Mouse (Mus musculus): Measurements from ENCODE around the gene Zfp763. TPM values are rescaled to one million over a fixed set of nuclear protein-coding genes. Genes with fewer than 3 reads are reported as not detected.
"Not testable (repeated sequence)": the region's sequence is repeated elsewhere in the genome, so short reads cannot be mapped to it uniquely, and the experiment has no call there.

Gene Zfp763
- total RNA-seq (2021): 1 to 10 TPM; 4.1 to 5.3 TPM

GRCm38 (mm10) chr17:33032900-33033891 is at the start of gene Zfp763:
TSS of gene Zfp763 (minus strand) at chr17:33033402.
- intact Hi-C loops (cut with DNase I): no loop called here

DNA sequence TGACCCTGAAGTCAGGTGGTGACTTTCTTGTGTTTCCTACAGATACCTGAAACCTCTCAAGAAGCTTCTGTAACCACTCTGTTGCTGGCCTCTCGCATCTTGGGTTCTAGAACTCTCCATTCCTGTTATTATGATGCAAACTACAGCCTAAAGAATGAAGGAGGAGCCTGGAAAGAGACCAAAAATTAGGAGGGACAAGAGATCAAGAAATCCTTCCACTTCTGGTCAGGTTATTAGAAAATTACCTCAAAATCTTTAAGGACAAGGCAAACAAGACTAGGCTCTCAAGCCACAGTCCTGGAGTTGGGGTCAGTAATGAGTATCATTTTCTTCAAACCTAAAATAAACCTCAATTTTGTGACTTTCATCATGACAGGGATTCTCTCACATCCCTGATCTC is 34.8 kb upstream of the Zfp763 start, which contains the start of gene 4921501E09Rik:
Gene 4921501E09Rik (minus strand): TSS at position 101 of the 400 bp plus-strand sequence.
- intact Hi-C loops (cut with DNase I): no loop called here
- no peak for DNase-seq

More at GRCm38 (mm10) chr17:33032900-33033891, at the start of gene Zfp763:
- peak; percentile 68 to 77 for DNase-seq

- DNase-seq: no peak
- intact Hi-C loops (cut with DNase I): no loop called here
Measured at GRCm38 (mm10) chr17:33063001-33063400, 29.8 kb upstream of the Zfp763 start.

DNA sequence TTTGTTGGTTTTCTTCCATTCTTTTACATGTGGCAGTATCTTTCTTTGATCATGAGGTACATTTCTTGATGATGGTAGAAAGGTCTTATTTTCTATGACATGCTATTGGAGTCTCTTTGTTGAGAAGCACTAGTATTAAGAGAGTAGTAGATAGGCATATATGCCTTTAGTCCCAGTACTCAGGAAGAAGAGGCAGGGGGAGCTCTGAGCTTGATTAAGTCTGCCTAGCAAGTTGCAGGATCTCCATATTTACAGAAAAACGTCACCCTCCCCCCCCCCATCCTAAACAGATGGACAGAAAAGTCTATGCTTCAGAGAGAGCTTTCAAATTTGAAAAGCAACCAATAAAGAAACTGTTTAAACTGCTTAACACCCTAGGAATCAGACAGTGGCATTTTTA is 25.6 kb upstream of the Zfp763 start:
- intact Hi-C loops (cut with DNase I): no loop called here
- no peak for DNase-seq

- DNase-seq: no peak
- intact Hi-C loops (cut with DNase I): no loop called here
Measured at GRCm38 (mm10) chr17:33032376-33032775, 826 bp downstream of the Zfp763 start.

DNA sequence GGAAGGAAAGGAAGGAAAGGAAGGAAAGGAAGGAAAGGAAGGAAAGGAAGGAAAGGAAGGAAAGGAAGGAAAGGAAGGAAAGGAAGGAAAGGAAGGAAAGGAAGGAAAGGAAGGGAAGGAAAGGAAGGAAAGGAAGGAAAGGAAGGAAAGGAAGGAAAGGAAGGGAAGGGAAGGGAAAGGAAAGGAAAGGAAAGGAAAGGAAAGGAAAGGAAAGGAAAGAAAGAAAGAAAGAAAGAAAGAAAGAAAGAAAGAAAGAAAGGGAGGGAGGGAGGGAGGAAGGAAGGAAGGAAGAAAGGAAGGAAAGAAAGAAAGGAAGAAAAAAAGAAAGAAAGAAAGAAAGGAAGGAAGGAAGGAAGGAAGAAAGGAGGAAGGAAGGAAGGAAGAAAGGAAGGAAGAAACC is 12.8 kb downstream of the Zfp763 start:
- intact Hi-C loops (cut with DNase I); DNase-seq: not testable (repeated sequence)

DNA sequence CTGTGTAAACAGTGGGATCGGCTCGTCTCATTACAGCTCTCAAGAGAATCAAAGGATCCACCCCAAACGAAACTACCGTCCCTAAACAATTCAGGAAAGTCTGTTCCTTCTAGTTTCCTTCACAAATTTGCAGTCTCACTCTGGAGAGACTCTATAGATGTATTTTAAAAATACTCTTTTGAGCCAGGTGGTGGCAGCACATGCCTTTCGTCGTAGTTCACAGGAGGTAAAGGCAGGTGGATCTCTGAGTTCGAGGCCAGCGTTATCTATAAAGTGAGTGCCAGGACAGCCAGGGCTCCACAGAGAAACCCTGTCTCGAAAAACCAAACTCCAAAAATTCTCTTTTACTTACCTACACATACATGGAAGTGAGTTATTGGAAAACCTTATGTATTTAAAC is 24.9 kb downstream of the Zfp763 start:
- intact Hi-C loops (cut with DNase I): no loop called here
- no peak for DNase-seq

- no peak for DNase-seq
- intact Hi-C loops (cut with DNase I): no loop called here
Measured at GRCm38 (mm10) chr17:32998492-32998891, 34.7 kb downstream of the Zfp763 start.

- DNase-seq: peak; percentile 85 to 86
- intact Hi-C loops (cut with DNase I): loop anchor here (5.0 kb wide), 1 partner anchor 99 kb away; no protein-coding TSS in a partner anchor
Measured at GRCm38 (mm10) chr17:32992699-32993474, 40.3 kb downstream of the Zfp763 start, which contains the start of gene Zfp952. TSS of gene Zfp952 (plus strand) at chr17:32993129.

- intact Hi-C loops (cut with DNase I): loop anchor here (5.0 kb wide), 1 partner anchor 100 kb away; no protein-coding TSS in a partner anchor
Measured at GRCm38 (mm10) chr17:32991965-32992698, 41.1 kb downstream of the Zfp763 start.

GRCm38 (mm10) chr17:32986301-32986700 is 46.9 kb downstream of the Zfp763 start:
- no peak for DNase-seq
- intact Hi-C loops (cut with DNase I): no loop called here

More at GRCm38 (mm10) chr17:32991965-32992698, 41.1 kb downstream of the Zfp763 start:
- peak; percentile 10 to 14 for DNase-seq

DNA sequence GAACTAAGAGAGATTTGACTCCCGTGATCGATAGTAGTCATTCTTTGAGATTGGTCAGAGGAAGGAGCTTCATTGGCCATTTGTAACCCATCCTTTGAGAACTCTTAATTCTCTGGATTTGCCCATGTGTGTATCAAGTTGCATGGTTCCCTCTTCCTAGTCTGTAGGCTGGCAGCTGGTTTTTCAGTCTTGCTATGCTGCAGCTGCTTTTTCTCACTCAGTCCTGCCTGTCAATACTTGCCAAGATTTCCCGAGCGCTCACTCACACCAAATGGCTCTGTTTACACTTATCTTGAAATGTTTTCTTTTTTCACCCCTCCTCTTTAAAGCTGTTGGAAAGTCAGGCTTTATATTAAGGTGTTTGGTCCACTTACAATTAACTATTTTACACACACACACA is 51.8 kb downstream of the Zfp763 start:
- intact Hi-C loops (cut with DNase I): no loop called here
- no peak for DNase-seq

Other genes starting within 250 kb of the Zfp763 start
- gene Zfp871, start 245.1 kb downstream of the Zfp763 start, total RNA-seq (2021): 10 to 100 TPM; 28.7 to 31.8 TPM
- under 1 TPM in 1 of 2 experiments, not detected in 1; 0.19 TPM for gene Zfp811, start 223.5 kb downstream of the Zfp763 start, total RNA-seq (2021)
- gene Zfp799, start 203.1 kb downstream of the Zfp763 start, total RNA-seq (2021): 10 to 100 TPM in 1 of 2 experiments, 1 to 10 TPM in 1; 9.3 to 12.4 TPM
- gene Zfp870, start 141.8 kb downstream of the Zfp763 start, total RNA-seq (2021): 1 to 10 TPM; 6.5 to 9.9 TPM
- gene Cyp4f14, start 116.1 kb downstream of the Zfp763 start, total RNA-seq (2021): not detected
- gene Cyp4f13, start 86.0 kb downstream of the Zfp763 start, total RNA-seq (2021): 10 to 100 TPM; 12.5 to 15.2 TPM
- 1 to 10 TPM; 1.7 to 2.4 TPM for gene Zfp472, start 67.6 kb downstream of the Zfp763 start, total RNA-seq (2021)
- 1 to 10 TPM; 5.9 to 7.1 TPM for gene Zfp952, start 40.3 kb downstream of the Zfp763 start, total RNA-seq (2021)
- not detected for gene 4921501E09Rik, start 34.7 kb upstream of the Zfp763 start, total RNA-seq (2021)
- 1 to 10 TPM; 5.9 to 7.9 TPM for gene Zfp563, start 55.9 kb upstream of the Zfp763 start, total RNA-seq (2021)
- gene Morc2b, start 106.3 kb upstream of the Zfp763 start, total RNA-seq (2021): under 1 TPM in 1 of 2 experiments, not detected in 1; 0.14 TPM
- not detected for gene Olfr55, start 135.0 kb upstream of the Zfp763 start, total RNA-seq (2021)
- not detected for gene Olfr239, start 157.9 kb upstream of the Zfp763 start, total RNA-seq (2021)
- under 1 TPM; 0.05 to 0.11 TPM for gene Olfr1564, start 188.3 kb upstream of the Zfp763 start, total RNA-seq (2021)
- 1 to 10 TPM; 8.8 to 9.6 TPM for gene Zfp955a, start 221.7 kb upstream of the Zfp763 start, total RNA-seq (2021)
- not detected for gene Olfr63, start 231.3 kb upstream of the Zfp763 start, total RNA-seq (2021)

All from heart, postnatal 36 days (tissue).